Mouse (Mus musculus) heart, embryonic 11.5 days (tissue): ENCODE results near the gene Nup107. TPM values are rescaled to one million over a fixed set of nuclear protein-coding genes. Genes with fewer than 3 reads are reported as not detected.
"Not testable (repeated sequence)": the region's sequence is repeated elsewhere in the genome, so short reads cannot be mapped to it uniquely, and the experiment has no call there.

ENCODE experiments used
- ATAC-seq: fragments of 200-750 bp; cut with Nextera tagmentation; replicated peaks from 2 replicates; pipeline ENCODE4 v1.8.0; 2017; ENCODE audit warnings: moderate library complexity; ENCODE audit not compliant: insufficient number of reproducible peaks, low FRiP score, low TSS enrichment
- H3K27ac ChIP-seq: fragments of 300-500 bp; sonication (generic); 2 replicates; pipeline ENCODE4 v1.5.1; 2014; ENCODE audit warnings: mild to moderate bottlenecking, low read depth, low read length
- H3K27me3 ChIP-seq: fragments of 300-500 bp; sonication (generic); 2 replicates; pipeline ENCODE4 v1.6.1; 2014; ENCODE audit warnings: mild to moderate bottlenecking, low read length, mixed read lengths; ENCODE audit not compliant: control insufficient read depth, insufficient read depth
- H3K36me3 ChIP-seq: fragments of 300-500 bp; sonication (generic); 2 replicates; pipeline ENCODE4 v1.6.1; 2014; ENCODE audit warnings: mild to moderate bottlenecking, low read length, moderate library complexity, mixed read lengths; ENCODE audit not compliant: control insufficient read depth, insufficient read depth
- H3K4me1 ChIP-seq: fragments of 300-500 bp; sonication (generic); 2 replicates; pipeline ENCODE4 v1.6.1; 2014; ENCODE audit warnings: low read length; ENCODE audit not compliant: control insufficient read depth, insufficient read depth
- H3K4me2 ChIP-seq: fragments of 300-500 bp; sonication (generic); 2 replicates; pipeline ENCODE4 v1.6.1; 2014; ENCODE audit warnings: mild to moderate bottlenecking, moderate library complexity
- H3K4me3 ChIP-seq: fragments of 300-500 bp; sonication (generic); 2 replicates; pipeline ENCODE4 v1.5.1; 2014; ENCODE audit warnings: low read depth, low read length
- H3K9ac ChIP-seq: fragments of 300-500 bp; sonication (generic); 2 replicates; pipeline ENCODE4 v1.6.1; 2014; ENCODE audit warnings: mild to moderate bottlenecking, low read depth, low read length, moderate library complexity
- H3K9me3 ChIP-seq: fragments of 300-500 bp; sonication (generic); replicated peaks from 2 replicates; pipeline ENCODE4 v1.6.1; 2016; ENCODE audit warnings: low read length; ENCODE audit not compliant: control insufficient read depth
- WGBS: fragments of 180-500 bp; shearing (Covaris S2); extraction: QIAGEN DNeasy Blood & Tissue Kit; methylation state at CpG from one replicate; pipeline ENCODE4 v1.1.7; 2014; ENCODE audit not compliant: insufficient replicate concordance; 5-methylcytosine and 5-hydroxymethylcytosine counted together
- polyA plus RNA-seq: library from polyadenylated mRNA; unstranded; fragments of >200 nt; fragmentation: Nextera tagmentation; extraction: Ambion mirVana; gene quantifications from 2 replicates; pipeline ENCODE4 v1.2.1, GENCODE M21; 2014

Gene Nup107
- polyA plus RNA-seq, 1 experiment from 2014 or later, result 56.3 TPM

- no peak overlapping the region for H3K4me2 ChIP-seq
- peaks cover 31% of the 10 kb centered on the region for H3K36me3 ChIP-seq
- no peak overlapping the region for H3K9ac ChIP-seq
- ATAC-seq, result no peak
- WGBS, result 86% methylated on average over 6 of the region's 6 CpGs
- peaks cover 6% of the 10 kb centered on the region for H3K4me1 ChIP-seq
- H3K27me3 ChIP-seq, result no peaks in the 10 kb centered on the region
- H3K4me3 ChIP-seq, result no peak overlapping the region
- H3K27ac ChIP-seq, result no peak overlapping the region
- no peaks in the 10 kb centered on the region for H3K9me3 ChIP-seq
Observed at GRCm38 (mm10) chr10:117706440-117706839, 86.1 kb downstream of the Nup107 start.

DNA sequence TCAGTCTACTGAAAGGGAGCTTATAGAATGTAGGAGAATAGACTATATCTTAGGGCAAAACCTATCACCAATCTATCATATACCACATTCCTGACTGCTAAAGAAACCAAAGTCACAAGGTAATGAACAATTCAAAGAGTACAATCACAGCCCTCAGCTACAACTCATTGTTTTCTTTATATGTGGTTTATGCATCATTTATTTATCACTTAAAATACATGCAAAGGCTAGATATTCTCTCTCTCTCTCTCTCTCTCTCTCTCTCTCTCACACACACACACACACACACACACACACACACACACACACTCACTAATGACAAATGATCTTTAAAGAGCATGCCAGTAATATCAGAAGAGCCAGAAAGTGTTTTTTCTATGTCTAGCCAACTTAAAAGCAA lies 86.7 kb downstream of the Nup107 start:
- no peak overlapping the region for H3K4me2 ChIP-seq
- no peaks in the 10 kb centered on the region for H3K9me3 ChIP-seq
- H3K9ac ChIP-seq, result no peak overlapping the region
- peaks cover 31% of the 10 kb centered on the region for H3K36me3 ChIP-seq
- H3K4me3 ChIP-seq, result no peak overlapping the region
- no peak overlapping the region for H3K27ac ChIP-seq
- peaks cover 6% of the 10 kb centered on the region for H3K4me1 ChIP-seq
- no peaks in the 10 kb centered on the region for H3K27me3 ChIP-seq
- ATAC-seq, result no peak

DNA sequence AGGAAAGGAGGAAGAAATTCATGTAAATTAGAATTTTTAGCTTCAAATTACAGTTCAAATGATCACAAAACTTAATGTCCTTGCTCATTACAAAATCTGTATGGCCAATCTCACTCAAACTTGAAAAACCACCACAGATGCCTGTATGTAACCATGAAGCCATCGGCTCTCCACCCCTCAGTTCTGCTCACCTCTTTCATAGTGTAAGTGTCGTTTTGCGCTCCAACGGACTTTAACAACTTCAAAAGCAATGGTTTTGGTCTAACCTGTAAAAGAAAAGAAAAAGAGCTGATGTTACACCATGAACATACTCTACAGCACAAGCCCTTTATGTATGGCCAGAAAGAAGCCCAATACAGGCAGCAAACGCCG lies 87.6 kb downstream of the Nup107 start:
- Histone ChIP-seq H3K27ac (no peak overlapping the region), H3K4me1 (peaks cover 6% of the 10 kb centered on the region), H3K27me3 (no peaks in the 10 kb centered on the region), H3K9me3 (no peaks in the 10 kb centered on the region), H3K4me2 (no peak overlapping the region), H3K9ac (no peak overlapping the region), H3K36me3 (peaks cover 36% of the 10 kb centered on the region), H3K4me3 (no peak overlapping the region)
- 96% methylated on average over 6 of the region's 6 CpGs for WGBS
- no peak for ATAC-seq

DNA sequence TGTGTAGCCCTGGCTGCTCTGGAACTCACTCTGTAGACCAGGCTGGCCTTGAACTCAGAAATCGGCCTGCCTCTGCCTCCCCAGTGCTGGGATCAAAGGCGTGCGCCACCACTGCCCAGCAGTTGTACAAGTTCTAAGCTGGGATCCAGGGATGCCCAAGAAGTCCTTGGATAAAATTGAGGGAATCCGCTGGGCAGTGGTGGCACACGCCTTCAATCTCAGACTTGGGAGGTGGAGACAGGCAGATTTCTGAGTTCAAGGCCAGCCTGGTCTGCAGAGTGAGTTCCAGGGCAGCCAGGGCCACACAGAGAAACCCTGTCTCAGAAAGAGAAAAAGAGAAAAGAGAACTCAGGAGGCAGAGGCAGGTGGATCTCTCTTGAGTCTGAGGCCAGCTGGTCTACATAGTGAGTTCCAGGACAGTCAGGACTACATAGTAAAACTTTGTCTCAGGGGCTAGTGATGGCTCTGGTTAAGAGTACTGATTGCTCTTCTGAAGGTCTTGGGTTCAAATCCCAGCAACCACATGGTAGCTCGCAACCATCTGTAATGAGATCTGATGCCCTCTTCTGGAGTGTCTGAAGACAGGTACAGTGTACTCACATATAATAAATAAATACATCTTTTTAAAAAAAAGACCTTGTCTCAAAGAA lies 88.1 kb downstream of the Nup107 start:
- not testable (repeated sequence) for H3K9ac ChIP-seq
- 93% methylated on average over 6 of the region's 6 CpGs for WGBS

GRCm38 (mm10) chr10:117703506-117703905 lies 89.0 kb downstream of the Nup107 start:
- peaks cover 40% of the 10 kb centered on the region for H3K36me3 ChIP-seq

More for the DNA sequence above, 88.1 kb downstream of the Nup107 start:
- H3K4me3 ChIP-seq, ATAC-seq, H3K9me3 ChIP-seq, H3K27me3 ChIP-seq, H3K4me2 ChIP-seq, H3K4me1 ChIP-seq, H3K27ac ChIP-seq: not testable (repeated sequence)
- H3K36me3 ChIP-seq, result peaks cover 38% of the 10 kb centered on the region

GRCm38 (mm10) chr10:117702024-117702833 lies 90.3 kb downstream of the Nup107 start:
- Histone ChIP-seq H3K9me3 (no peaks in the 10 kb centered on the region), H3K27ac (no peak overlapping the region), H3K9ac (no peak overlapping the region), H3K4me2 (no peak overlapping the region), H3K36me3 (peaks cover 47% of the 10 kb centered on the region), H3K4me1 (0 out of 2 replicates have a peak, but pooled peaks cover 2% of the 10 kb centered on the region), H3K4me3 (no peak overlapping the region), H3K27me3 (no peaks in the 10 kb centered on the region)
- no peak for ATAC-seq
- WGBS, result 92% methylated on average over 6 of the region's 6 CpGs

More at GRCm38 (mm10) chr10:117703506-117703905, 89.0 kb downstream of the Nup107 start:
- Histone ChIP-seq H3K9ac (no peak overlapping the region), H3K4me2 (no peak overlapping the region), H3K27me3 (no peaks in the 10 kb centered on the region), H3K9me3 (no peaks in the 10 kb centered on the region), H3K4me3 (no peak overlapping the region), H3K4me1 (0 out of 2 replicates have a peak, but pooled peaks cover 2% of the 10 kb centered on the region), H3K27ac (no peak overlapping the region)
- ATAC-seq, result no peak
- 93% methylated on average over 3 of the region's 3 CpGs for WGBS

DNA sequence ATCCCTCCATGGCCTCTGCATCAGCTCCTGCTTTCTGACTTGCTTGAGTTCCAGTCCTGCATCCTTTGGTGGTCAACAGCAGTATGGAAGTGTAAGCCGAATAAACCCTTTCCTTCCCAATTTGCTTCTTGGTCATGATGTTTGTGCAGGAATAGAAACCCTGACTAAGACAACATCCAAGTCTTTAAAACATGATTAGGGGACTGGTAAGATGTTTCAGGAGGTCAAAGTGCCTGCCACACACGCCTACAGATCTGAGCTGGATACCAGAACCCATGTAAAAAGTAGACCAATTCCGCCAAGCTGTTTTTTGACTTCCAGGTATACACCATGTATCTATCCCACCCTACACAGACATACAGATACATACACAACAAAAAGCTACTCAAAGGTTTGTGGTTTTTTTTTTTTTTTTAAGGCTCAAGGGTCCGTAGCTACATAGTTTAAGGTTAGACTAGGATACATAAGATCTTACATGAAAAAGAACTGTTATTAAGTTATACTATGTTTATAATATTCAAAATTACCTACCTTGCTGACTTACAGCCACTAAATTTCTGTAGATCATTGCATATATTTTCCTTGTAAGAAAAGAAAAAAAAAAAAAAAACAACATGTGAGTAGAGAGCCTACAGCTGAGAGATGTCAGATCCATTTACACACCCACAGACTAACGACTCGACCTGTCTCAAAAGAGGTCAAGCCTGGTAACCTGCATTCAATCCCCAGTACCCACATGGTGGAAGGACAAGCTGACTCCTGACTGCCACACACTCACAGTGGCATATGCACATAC lies 91.3 kb downstream of the Nup107 start:
- WGBS, result 90% methylated on average over 6 of the region's 6 CpGs

More for the DNA sequence above, 91.3 kb downstream of the Nup107 start:
- Histone ChIP-seq H3K36me3 (peaks cover 48% of the 10 kb centered on the region), H3K9ac (no peak overlapping the region), H3K4me1 (no peaks in the 10 kb centered on the region), H3K27ac (no peak overlapping the region), H3K27me3 (no peaks in the 10 kb centered on the region), H3K4me3 (no peak overlapping the region), H3K4me2 (no peak overlapping the region), H3K9me3 (no peaks in the 10 kb centered on the region)
- no peak for ATAC-seq
